12 mouse cellular contexts compared by ENCODE assay signal in the genomic region with DNA sequence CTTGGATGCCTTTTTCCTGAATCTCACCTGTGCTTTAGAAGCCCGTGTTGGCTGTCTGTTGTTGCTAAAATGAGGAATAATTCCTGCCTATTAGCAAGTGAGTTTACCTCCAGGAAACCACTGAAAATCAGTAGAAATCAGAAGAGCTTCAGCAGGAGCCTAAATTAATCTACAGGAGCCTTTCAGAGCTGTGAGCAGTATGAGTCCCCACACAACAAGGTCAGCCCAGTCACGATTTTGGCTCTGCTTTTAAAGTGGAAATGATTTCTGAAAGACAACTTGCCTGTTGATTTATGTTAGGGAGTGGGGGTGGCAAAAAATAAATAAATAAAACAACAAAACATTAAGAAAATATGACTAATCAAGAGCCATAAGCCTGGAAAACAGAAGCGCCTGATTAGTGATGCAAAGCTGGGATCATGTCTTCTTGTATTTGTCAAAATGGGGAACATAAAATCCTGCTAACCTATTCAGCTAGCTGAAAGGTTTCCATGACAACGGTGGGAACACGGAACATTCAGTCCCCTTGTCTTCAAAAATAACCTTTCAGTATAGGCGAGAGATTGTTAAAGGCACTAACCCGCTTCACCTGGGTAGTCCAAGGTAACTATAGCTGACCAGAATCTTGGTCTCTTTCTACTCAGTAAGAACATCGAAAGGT.
DNase-seq lines count a peak whose midpoint lies in the region; ATAC-seq lines count a peak whose summit lies in the region.
"Had no signal": no experiment of that assay in that cellular context is flagged by ENCODE, and none has a peak within 500 bp of the region (broad histone marks: within the 10 kb centered on the region; RNA-seq: fewer than 3 reads in every experiment).

No protein-coding gene starts in this region.

- H3K4me2 ChIP-seq in forebrain, embryonic 13.5 days, result no peak overlapping the region
- no peak overlapping the region for H3K4me2 ChIP-seq in midbrain, embryonic 16.5 days (ENCODE audit: low read length)

- peak; percentile 28 for DNase-seq in adrenal gland, adult 2 months
- no peak for DNase-seq in adrenal gland, postnatal 25 days
- DNase-seq in left cerebral cortex, adult 9 months (ENCODE audit: low spot score in 2 of 2), result peak; percentile 48 to 55
- no peak for DNase-seq in left cerebral cortex, adult 8-10 months (ENCODE audit: low spot score in 2 of 2)
- DNase-seq in thymus, postnatal 14 days, result no peak
- no peak for DNase-seq in limb, embryonic 10.5 days (ENCODE audit: low spot score)
- DNase-seq: adrenal gland, adult 8-10 months; kidney, postnatal 25 days; lung, postnatal 36 days had no signal

- peaks cover 11% of the 10 kb centered on the region; the same call in 1 of the 2 replicates for H3K4me1 ChIP-seq in forebrain, embryonic 13.5 days
- H3K4me1 ChIP-seq in midbrain, embryonic 16.5 days (ENCODE audit: control insufficient read depth, insufficient read depth, low read length), result peaks cover 6% of the 10 kb centered on the region
- H3K4me1 ChIP-seq in limb, embryonic 10.5 days, result no peaks in the 10 kb centered on the region

- H3K27ac ChIP-seq in forebrain, embryonic 13.5 days, result 0 out of 2 replicates have a peak overlapping the region, but pooled peaks have one; percentile 25
- H3K27ac ChIP-seq in midbrain, embryonic 16.5 days (ENCODE audit: low read length), result peak overlapping the region; percentile 78
- H3K27ac ChIP-seq in limb, embryonic 10.5 days, result no peak overlapping the region

- no peaks in the 10 kb centered on the region for H3K36me3 ChIP-seq in forebrain, embryonic 13.5 days (ENCODE audit: poor library complexity, severe bottlenecking)
- no peaks in the 10 kb centered on the region for H3K36me3 ChIP-seq in midbrain, embryonic 16.5 days (ENCODE audit: control insufficient read depth, insufficient read depth, low read length)
- H3K36me3 ChIP-seq in limb, embryonic 10.5 days, result no peaks in the 10 kb centered on the region
- H3K36me3 ChIP-seq: G1E had no signal

- H3K9me3 ChIP-seq in forebrain, embryonic 13.5 days (replicated peaks), result no peaks in the 10 kb centered on the region
- H3K9me3 ChIP-seq in midbrain, embryonic 16.5 days (replicated peaks; ENCODE audit: control insufficient read depth, low read length, poor library complexity, severe bottlenecking), result no peaks in the 10 kb centered on the region
- no peaks in the 10 kb centered on the region for H3K9me3 ChIP-seq in limb, embryonic 10.5 days (replicated peaks)
- H3K9me3 ChIP-seq: G1E had no signal

- H3K27me3 ChIP-seq in forebrain, embryonic 13.5 days, result no peaks in the 10 kb centered on the region
- no peaks in the 10 kb centered on the region for H3K27me3 ChIP-seq in midbrain, embryonic 16.5 days (ENCODE audit: control insufficient read depth, insufficient read depth, low read depth, low read length)
- no peaks in the 10 kb centered on the region for H3K27me3 ChIP-seq in limb, embryonic 10.5 days (ENCODE audit: low read depth, poor library complexity, severe bottlenecking)

- ATAC-seq in forebrain, embryonic 13.5 days, result peak; percentile 62
- ATAC-seq in midbrain, embryonic 16.5 days, result peak; percentile 86

- WGBS in forebrain, embryonic 13.5 days, result 30% methylated on average over 8 of the region's 8 CpGs
- WGBS in midbrain, embryonic 16.5 days, result 22% methylated on average over 8 of the region's 8 CpGs
- WGBS in limb, embryonic 10.5 days, result 90% methylated on average over 8 of the region's 8 CpGs

- H3K4me3 ChIP-seq in forebrain, embryonic 13.5 days, result no peak overlapping the region
- no peak overlapping the region for H3K4me3 ChIP-seq in midbrain, embryonic 16.5 days (ENCODE audit: low read depth, low read length)
- no peak overlapping the region for H3K4me3 ChIP-seq in limb, embryonic 10.5 days

- no peak overlapping the region for H3K9ac ChIP-seq in forebrain, embryonic 13.5 days
- no peak overlapping the region for H3K9ac ChIP-seq in midbrain, embryonic 16.5 days (ENCODE audit: low read depth, low read length)

Comparison
In these comparisons a context has a peak if more than half of its experiments do, and no peak if none do; other contexts are left out.
1. DNase-seq: peak in adrenal gland, adult 2 months (single experiment) and left cerebral cortex, adult 9 months (2 of 2); none in adrenal gland, postnatal 25 days (single experiment), left cerebral cortex, adult 8-10 months (0 of 2), thymus, postnatal 14 days (single experiment) and limb, embryonic 10.5 days (single experiment).